Mouse (Mus musculus): Measurements from ENCODE around the gene Ankrd10. TPM values are rescaled to one million over a fixed set of nuclear protein-coding genes. Genes with fewer than 3 reads are reported as not detected.
"Not testable (repeated sequence)": the region's sequence is repeated elsewhere in the genome, so short reads cannot be mapped to it uniquely, and the experiment has no call there.

Gene Ankrd10
- polyA plus RNA-seq, 1 experiment from 2014 or later: 79.3 TPM

GRCm38 (mm10) chr8:11569260-11570097 lies 66.1 kb downstream of the Ankrd10 start:
- Histone ChIP-seq H3K36me3 (ENCODE audit: control insufficient read depth, insufficient read depth, low read length) (peaks cover 15% of the 10 kb centered on the region), H3K9ac (ENCODE audit: low read length) (no peak overlapping the region), H3K9me3 (ENCODE audit: control insufficient read depth, low read length) (no peaks in the 10 kb centered on the region), H3K4me2 (ENCODE audit: low read depth, low read length) (no peak overlapping the region), H3K4me3 (ENCODE audit: low read length) (no peak overlapping the region), H3K27me3 (ENCODE audit: control insufficient read depth, insufficient read depth, low read depth, low read length) (no peaks in the 10 kb centered on the region), H3K27ac (ENCODE audit: low read length) (no peak overlapping the region), H3K4me1 (replicated peaks; ENCODE audit: control insufficient read depth, insufficient read depth, low read length) (no peaks in the 10 kb centered on the region)
- 77% methylated on average over 22 of the region's 22 CpGs for WGBS
- ATAC-seq (ENCODE audit: low read depth): no peak

- not testable (repeated sequence) for ATAC-seq (ENCODE audit: low read depth)
Measured at GRCm38 (mm10) chr8:11568193-11568592, 67.4 kb downstream of the Ankrd10 start.

GRCm38 (mm10) chr8:11564721-11565120 lies 70.8 kb downstream of the Ankrd10 start:
- Histone ChIP-seq H3K36me3 (ENCODE audit: control insufficient read depth, insufficient read depth, low read length) (peaks cover 35% of the 10 kb centered on the region), H3K9me3 (ENCODE audit: control insufficient read depth, low read length) (no peaks in the 10 kb centered on the region), H3K4me3 (ENCODE audit: low read length) (no peak overlapping the region), H3K4me2 (ENCODE audit: low read depth, low read length) (no peak overlapping the region), H3K9ac (ENCODE audit: low read length) (no peak overlapping the region), H3K27ac (ENCODE audit: low read length) (no peak overlapping the region), H3K27me3 (ENCODE audit: control insufficient read depth, insufficient read depth, low read depth, low read length) (no peaks in the 10 kb centered on the region), H3K4me1 (replicated peaks; ENCODE audit: control insufficient read depth, insufficient read depth, low read length) (peaks cover under 1% of the 10 kb centered on the region)
- no peak for ATAC-seq (ENCODE audit: low read depth)
- 85% methylated on average over 7 of the region's 7 CpGs for WGBS

More at GRCm38 (mm10) chr8:11568193-11568592, 67.4 kb downstream of the Ankrd10 start:
- H3K4me1 ChIP-seq (replicated peaks; ENCODE audit: control insufficient read depth, insufficient read depth, low read length); H3K27me3 ChIP-seq (ENCODE audit: control insufficient read depth, insufficient read depth, low read depth, low read length); H3K9ac ChIP-seq (ENCODE audit: low read length); H3K4me2 ChIP-seq (ENCODE audit: low read depth, low read length); H3K4me3 ChIP-seq (ENCODE audit: low read length); H3K27ac ChIP-seq (ENCODE audit: low read length); H3K9me3 ChIP-seq (ENCODE audit: control insufficient read depth, low read length): not testable (repeated sequence)
- peaks cover 21% of the 10 kb centered on the region for H3K36me3 ChIP-seq (ENCODE audit: control insufficient read depth, insufficient read depth, low read length)
- 89% methylated on average over 2 of the region's 2 CpGs for WGBS

DNA sequence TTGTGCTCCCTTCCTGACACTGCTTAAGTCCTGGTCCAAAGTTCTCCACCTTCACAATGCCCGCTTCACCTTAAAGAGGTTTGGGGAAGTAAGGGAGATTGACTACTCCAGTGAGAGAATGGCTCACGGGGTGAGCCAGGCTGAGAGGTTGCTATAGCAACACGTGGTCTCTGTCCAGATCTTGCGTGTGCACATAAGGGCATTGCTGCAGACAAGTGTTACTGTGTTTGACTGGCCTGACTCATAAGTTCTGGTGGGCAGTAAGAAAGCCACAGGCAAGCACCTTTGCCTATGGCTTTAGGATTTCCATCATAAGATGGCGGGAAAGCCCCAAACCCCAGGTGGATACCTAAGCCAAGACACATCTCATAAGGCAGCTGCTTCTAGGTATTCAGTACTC lies 71.3 kb downstream of the Ankrd10 start:
- peaks cover 35% of the 10 kb centered on the region for H3K36me3 ChIP-seq (ENCODE audit: control insufficient read depth, insufficient read depth, low read length)

More for the DNA sequence above, 71.3 kb downstream of the Ankrd10 start:
- peaks cover 5% of the 10 kb centered on the region for H3K4me1 ChIP-seq (replicated peaks; ENCODE audit: control insufficient read depth, insufficient read depth, low read length)
- WGBS: 83% methylated on average over 5 of the region's 5 CpGs
- no peaks in the 10 kb centered on the region for H3K9me3 ChIP-seq (ENCODE audit: control insufficient read depth, low read length)
- no peaks in the 10 kb centered on the region for H3K27me3 ChIP-seq (ENCODE audit: control insufficient read depth, insufficient read depth, low read depth, low read length)
- ATAC-seq (ENCODE audit: low read depth): no peak
- no peak overlapping the region for H3K4me3 ChIP-seq (ENCODE audit: low read length)
- H3K27ac ChIP-seq (ENCODE audit: low read length): no peak overlapping the region
- H3K9ac ChIP-seq (ENCODE audit: low read length): no peak overlapping the region
- H3K4me2 ChIP-seq (ENCODE audit: low read depth, low read length): no peak overlapping the region

Small RNA genes within 50 kb of the gene (microRNA-seq; reads per million reads assigned to microRNA genes)
- 1.4 reads per million for gene Mir7238

Other genes with a start within 250 kb of the Ankrd10 start
- gene Rab20, start 157.0 kb downstream of the Ankrd10 start, polyA plus RNA-seq (2015; fragmentation: Nextera tagmentation; extraction: Ambion mirVana): 13.2 and 14.4 TPM in 2 replicates
- 164 and 169 TPM in 2 replicates for gene Naxd, start 138.3 kb downstream of the Ankrd10 start, polyA plus RNA-seq (2015; fragmentation: Nextera tagmentation; extraction: Ambion mirVana)
- 24.5 and 27.2 TPM in 2 replicates for gene Cars2, start 85.0 kb downstream of the Ankrd10 start, polyA plus RNA-seq (2015; fragmentation: Nextera tagmentation; extraction: Ambion mirVana)
- 36.3 and 36.8 TPM in 2 replicates for gene Ing1, start 80.2 kb downstream of the Ankrd10 start, polyA plus RNA-seq (2015; fragmentation: Nextera tagmentation; extraction: Ambion mirVana)
- not detected in 2 replicates for gene 1700016D06Rik, start 65.3 kb upstream of the Ankrd10 start, polyA plus RNA-seq (2015; fragmentation: Nextera tagmentation; extraction: Ambion mirVana)
- 39.6 and 40.1 TPM in 2 replicates for gene Arhgef7, start 92.0 kb upstream of the Ankrd10 start, polyA plus RNA-seq (2015; fragmentation: Nextera tagmentation; extraction: Ambion mirVana)
- gene Tex29, start 204.7 kb upstream of the Ankrd10 start, polyA plus RNA-seq (2015; fragmentation: Nextera tagmentation; extraction: Ambion mirVana): not detected in 2 replicates